Mouse (Mus musculus): ENCODE data around the gene Gdap1l1. TPM values are rescaled to one million over a fixed set of nuclear protein-coding genes. Genes with fewer than 3 reads are reported as not detected.
A peak's percentile ranks its signal among the peaks of the same experiment; 100 is the strongest.
"Not testable (repeated sequence)": the region's sequence is repeated elsewhere in the genome, so short reads cannot be mapped to it uniquely, and the experiment has no call there.

The Gdap1l1 gene
- polyA plus RNA-seq, 1 experiment from 2014 or later = 5.0 TPM

DNA sequence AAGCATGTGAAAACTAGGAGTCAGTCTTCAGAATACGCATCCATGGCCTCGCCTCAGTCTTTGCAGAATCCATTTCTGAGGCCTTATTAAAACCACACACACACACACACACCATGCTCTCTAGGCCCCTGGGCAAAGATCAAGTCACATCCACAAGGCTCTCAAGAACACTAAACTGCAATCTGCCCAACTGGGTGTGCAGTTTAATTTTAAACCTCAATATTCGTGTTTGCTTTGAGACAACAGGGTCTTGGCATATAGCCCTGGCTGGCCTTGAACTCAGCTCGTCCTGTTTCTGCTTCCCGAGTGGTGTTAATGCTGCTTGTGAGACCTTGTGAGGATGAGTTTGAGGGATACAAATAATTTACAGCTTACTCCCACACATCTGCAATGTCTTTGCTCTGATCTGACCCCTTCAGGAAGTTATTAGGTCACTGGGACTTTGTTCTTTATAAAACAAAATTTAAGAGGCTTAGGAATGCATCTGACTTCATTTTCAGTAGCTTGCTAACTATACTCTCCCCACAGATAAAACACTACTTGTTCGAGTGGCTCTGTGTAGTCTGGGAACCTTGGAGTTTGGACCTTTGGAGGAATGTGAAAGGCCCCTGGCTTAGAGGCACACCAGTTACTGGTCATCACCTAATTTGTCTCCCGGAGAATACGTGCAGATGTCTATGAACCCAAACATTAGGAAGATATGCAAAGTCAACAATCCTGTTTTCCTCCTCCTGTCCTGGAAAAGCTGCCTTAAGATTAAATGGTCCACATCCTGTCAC, 34.0 kb upstream of the Gdap1l1 start:
- ATAC-seq = peak; percentile 88
- no peaks in the 10 kb centered on the region for H3K27me3 ChIP-seq (replicated peaks; ENCODE audit: control insufficient read depth, insufficient read depth, low read length)

DNA sequence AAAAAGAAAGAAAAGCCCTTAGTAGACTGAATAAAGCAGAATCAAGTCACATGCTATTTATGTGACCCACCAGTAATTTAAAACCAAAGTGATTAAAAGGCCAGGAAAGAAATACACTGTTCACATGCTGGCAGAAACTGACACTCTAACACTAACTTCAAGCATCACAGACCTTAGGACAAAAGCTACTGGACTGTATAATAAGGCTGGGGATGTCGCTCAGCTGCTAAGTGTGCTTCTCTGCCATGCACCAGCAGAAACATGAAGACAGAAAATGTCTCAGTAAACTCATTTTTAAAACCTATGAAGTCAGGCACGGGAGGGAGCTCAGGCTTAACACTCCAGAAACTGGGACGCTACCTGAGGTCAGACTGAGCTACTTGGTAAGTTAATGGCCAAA, 28.1 kb upstream of the Gdap1l1 start:
- WGBS = 92% methylated on average over 3 of the region's 3 CpGs
- no peak overlapping the region for H3K27ac ChIP-seq (ENCODE audit: low read length)
- no peak overlapping the region for H3K4me3 ChIP-seq (ENCODE audit: low read length)
- no peaks in the 10 kb centered on the region for H3K9me3 ChIP-seq (ENCODE audit: control insufficient read depth, low read length)
- H3K4me2 ChIP-seq (ENCODE audit: low read depth, low read length) = no peak overlapping the region
- H3K27me3 ChIP-seq (replicated peaks; ENCODE audit: control insufficient read depth, insufficient read depth, low read length) = no peaks in the 10 kb centered on the region
- H3K36me3 ChIP-seq (ENCODE audit: control insufficient read depth, insufficient read depth, low read length) = peaks cover 15% of the 10 kb centered on the region
- no peaks in the 10 kb centered on the region for H3K4me1 ChIP-seq (ENCODE audit: control insufficient read depth, insufficient read depth, low read length)
- no peak overlapping the region for H3K9ac ChIP-seq (ENCODE audit: low read depth, low read length)
- ATAC-seq = no peak

More for the DNA sequence above, 34.0 kb upstream of the Gdap1l1 start:
- Histone ChIP-seq H3K9ac (ENCODE audit: low read depth, low read length) (no peak overlapping the region), H3K36me3 (ENCODE audit: control insufficient read depth, insufficient read depth, low read length) (0 out of 2 replicates have a peak, but pooled peaks cover 7% of the 10 kb centered on the region), H3K4me2 (ENCODE audit: low read depth, low read length) (no peak overlapping the region), H3K27ac (ENCODE audit: low read length) (peak overlapping the region; percentile 59), H3K4me1 (ENCODE audit: control insufficient read depth, insufficient read depth, low read length) (peaks cover 3% of the 10 kb centered on the region), H3K9me3 (ENCODE audit: control insufficient read depth, low read length) (no peaks in the 10 kb centered on the region), H3K4me3 (ENCODE audit: low read length) (no peak overlapping the region)
- 55% methylated on average over 8 of the region's 8 CpGs for WGBS

DNA sequence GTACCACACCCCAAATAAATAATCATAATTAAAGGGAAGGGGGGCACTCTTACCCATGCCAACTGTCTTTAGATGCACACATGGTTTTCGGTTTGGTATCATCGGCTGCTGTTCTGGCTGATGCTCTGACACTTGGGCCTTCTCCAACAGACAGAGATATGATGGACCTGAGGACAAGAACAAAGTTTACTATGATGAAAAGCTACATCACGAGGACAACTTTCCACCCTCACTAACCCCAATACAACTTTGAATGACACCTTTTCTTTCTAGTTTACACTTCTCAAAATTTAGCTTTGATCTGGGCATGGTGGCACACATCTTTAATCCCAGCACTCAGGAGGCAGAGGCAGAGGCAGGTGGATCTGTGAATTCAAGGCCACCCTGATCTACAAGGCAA, 26.9 kb upstream of the Gdap1l1 start:
- not testable (repeated sequence) for H3K4me3 ChIP-seq (ENCODE audit: low read length); H3K27me3 ChIP-seq (replicated peaks; ENCODE audit: control insufficient read depth, insufficient read depth, low read length); H3K4me1 ChIP-seq (ENCODE audit: control insufficient read depth, insufficient read depth, low read length); H3K27ac ChIP-seq (ENCODE audit: low read length); H3K4me2 ChIP-seq (ENCODE audit: low read depth, low read length); ATAC-seq; H3K9ac ChIP-seq (ENCODE audit: low read depth, low read length); H3K9me3 ChIP-seq (ENCODE audit: control insufficient read depth, low read length)
- H3K36me3 ChIP-seq (ENCODE audit: control insufficient read depth, insufficient read depth, low read length) = peaks cover 15% of the 10 kb centered on the region
- WGBS = 91% methylated on average over 3 of the region's 3 CpGs

DNA sequence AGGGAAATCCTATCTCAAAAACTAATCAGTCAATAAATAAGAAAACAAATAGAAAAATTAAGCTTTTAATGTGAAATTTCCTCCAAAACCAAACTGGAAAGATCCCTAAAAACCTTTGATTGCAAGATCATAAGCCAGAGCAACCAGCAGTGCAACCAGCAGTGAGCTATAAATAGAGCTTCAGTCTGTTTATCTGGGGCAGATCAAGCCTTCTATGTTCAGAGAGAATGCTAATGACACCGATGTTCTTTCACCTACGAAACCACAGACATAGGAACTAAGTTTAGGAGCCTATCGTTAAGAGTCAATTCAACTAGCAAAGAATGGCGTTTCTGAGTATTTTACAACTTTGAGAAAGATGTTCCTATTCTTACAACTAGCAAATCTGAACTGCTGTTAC, 26.4 kb upstream of the Gdap1l1 start:
- Histone ChIP-seq H3K9me3 (ENCODE audit: control insufficient read depth, low read length) (no peaks in the 10 kb centered on the region), H3K9ac (ENCODE audit: low read depth, low read length) (no peak overlapping the region), H3K4me1 (ENCODE audit: control insufficient read depth, insufficient read depth, low read length) (peaks cover 5% of the 10 kb centered on the region; the same call in 1 of the 2 replicates), H3K4me2 (ENCODE audit: low read depth, low read length) (no peak overlapping the region), H3K4me3 (ENCODE audit: low read length) (no peak overlapping the region), H3K27ac (ENCODE audit: low read length) (no peak overlapping the region), H3K27me3 (replicated peaks; ENCODE audit: control insufficient read depth, insufficient read depth, low read length) (no peaks in the 10 kb centered on the region), H3K36me3 (ENCODE audit: control insufficient read depth, insufficient read depth, low read length) (peaks cover 15% of the 10 kb centered on the region)
- ATAC-seq = no peak
- 81% methylated on average over 4 of the region's 4 CpGs for WGBS

DNA sequence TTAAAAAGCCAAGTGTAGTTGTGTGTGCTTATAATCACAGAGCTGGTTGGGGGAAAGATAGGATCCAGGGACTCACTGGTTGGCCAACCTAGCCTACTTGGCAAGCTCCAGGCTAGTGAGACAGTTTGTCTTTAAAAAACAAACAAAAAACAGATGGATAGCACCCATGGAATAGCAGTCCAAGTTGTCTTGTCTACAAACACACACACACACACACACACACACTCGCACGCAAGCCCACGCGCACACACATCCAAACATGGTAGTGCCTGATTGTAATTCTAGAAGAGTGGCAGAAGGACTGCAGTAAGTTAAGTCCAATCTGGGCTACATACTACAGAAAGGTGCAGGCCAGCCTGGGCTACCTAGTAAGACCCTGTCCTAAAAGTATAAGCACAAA, 25.9 kb upstream of the Gdap1l1 start:
- WGBS = 97% methylated on average over 4 of the region's 4 CpGs
- Histone ChIP-seq H3K4me2 (ENCODE audit: low read depth, low read length) (no peak overlapping the region), H3K27ac (ENCODE audit: low read length) (no peak overlapping the region), H3K36me3 (ENCODE audit: control insufficient read depth, insufficient read depth, low read length) (peaks cover 11% of the 10 kb centered on the region), H3K4me1 (ENCODE audit: control insufficient read depth, insufficient read depth, low read length) (peaks cover 6% of the 10 kb centered on the region), H3K27me3 (replicated peaks; ENCODE audit: control insufficient read depth, insufficient read depth, low read length) (no peaks in the 10 kb centered on the region), H3K4me3 (ENCODE audit: low read length) (no peak overlapping the region), H3K9me3 (ENCODE audit: control insufficient read depth, low read length) (no peaks in the 10 kb centered on the region), H3K9ac (ENCODE audit: low read depth, low read length) (no peak overlapping the region)
- no peak for ATAC-seq

DNA sequence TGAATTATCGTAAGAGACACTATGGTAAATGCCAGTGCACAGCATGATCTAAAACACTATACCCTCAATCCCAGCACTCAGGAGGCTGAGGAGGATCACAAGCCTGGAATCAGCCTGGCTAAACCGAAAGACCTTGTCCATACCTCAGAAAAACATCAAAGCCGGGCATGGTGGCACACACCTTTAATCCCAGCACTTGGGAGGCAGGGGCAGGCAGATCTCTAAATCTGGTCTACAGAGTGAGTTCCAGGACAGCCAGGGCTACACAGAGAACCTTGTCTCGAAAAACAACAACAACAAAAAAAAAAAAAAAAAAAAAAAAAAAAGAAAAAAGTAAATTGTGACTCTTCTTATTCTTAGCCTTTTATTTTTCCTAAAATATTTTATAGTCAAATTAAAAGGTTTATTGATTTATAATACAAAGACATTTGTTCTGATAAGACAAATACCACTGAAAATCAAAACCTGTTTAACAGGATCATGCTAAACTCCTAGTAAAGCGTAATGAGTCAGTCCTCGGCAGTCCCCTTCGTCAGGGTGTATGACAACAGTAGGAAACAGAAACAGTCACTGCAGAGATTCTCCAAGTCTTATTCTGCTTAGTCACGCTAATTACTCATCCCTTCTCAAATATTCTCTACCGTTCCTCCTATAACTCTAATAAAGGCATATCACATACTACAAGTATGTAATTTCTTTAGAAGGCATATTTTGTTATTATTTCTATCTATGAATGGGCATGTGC, 25.3 kb upstream of the Gdap1l1 start:
- 82% methylated on average over 9 of the region's 9 CpGs for WGBS
- no peak overlapping the region for H3K27ac ChIP-seq (ENCODE audit: low read length)
- no peaks in the 10 kb centered on the region for H3K9me3 ChIP-seq (ENCODE audit: control insufficient read depth, low read length)
- no peak overlapping the region for H3K4me3 ChIP-seq (ENCODE audit: low read length)
- no peak overlapping the region for H3K4me2 ChIP-seq (ENCODE audit: low read depth, low read length)
- no peak overlapping the region for H3K9ac ChIP-seq (ENCODE audit: low read depth, low read length)
- ATAC-seq = no peak
- H3K36me3 ChIP-seq (ENCODE audit: control insufficient read depth, insufficient read depth, low read length) = peaks cover 11% of the 10 kb centered on the region
- H3K27me3 ChIP-seq (replicated peaks; ENCODE audit: control insufficient read depth, insufficient read depth, low read length) = no peaks in the 10 kb centered on the region
- peaks cover 12% of the 10 kb centered on the region for H3K4me1 ChIP-seq (ENCODE audit: control insufficient read depth, insufficient read depth, low read length)

DNA sequence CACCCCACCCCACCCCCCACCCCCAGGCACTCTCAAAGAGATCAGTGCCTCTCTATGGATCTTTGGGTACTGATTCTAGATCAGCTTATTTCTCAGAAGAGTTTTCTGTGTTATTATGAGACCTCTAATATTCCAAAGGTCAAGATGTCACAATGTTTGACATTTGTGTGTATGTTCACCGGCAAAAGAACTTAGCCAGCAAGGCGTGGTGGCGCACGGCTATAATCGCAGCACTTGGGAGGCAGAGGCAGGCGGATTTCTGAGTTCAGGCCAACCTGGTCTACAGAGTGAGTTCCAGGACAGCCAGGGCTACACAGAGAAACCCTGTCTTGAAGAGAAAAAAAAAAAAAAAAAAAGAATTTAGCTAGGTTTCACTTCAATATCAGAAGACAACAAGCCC, 21.2 kb upstream of the Gdap1l1 start:
- H3K27ac ChIP-seq (ENCODE audit: low read length) = no peak overlapping the region
- H3K27me3 ChIP-seq (replicated peaks; ENCODE audit: control insufficient read depth, insufficient read depth, low read length) = no peaks in the 10 kb centered on the region
- H3K4me1 ChIP-seq (ENCODE audit: control insufficient read depth, insufficient read depth, low read length) = peaks cover 26% of the 10 kb centered on the region
- no peaks in the 10 kb centered on the region for H3K9me3 ChIP-seq (ENCODE audit: control insufficient read depth, low read length)
- no peak for ATAC-seq
- H3K4me3 ChIP-seq (ENCODE audit: low read length) = no peak overlapping the region
- H3K4me2 ChIP-seq (ENCODE audit: low read depth, low read length) = no peak overlapping the region
- no peak overlapping the region for H3K9ac ChIP-seq (ENCODE audit: low read depth, low read length)
- H3K36me3 ChIP-seq (ENCODE audit: control insufficient read depth, insufficient read depth, low read length) = peaks cover 3% of the 10 kb centered on the region; the same call in 1 of the 2 replicates
- 78% methylated on average over 6 of the region's 6 CpGs for WGBS

DNA sequence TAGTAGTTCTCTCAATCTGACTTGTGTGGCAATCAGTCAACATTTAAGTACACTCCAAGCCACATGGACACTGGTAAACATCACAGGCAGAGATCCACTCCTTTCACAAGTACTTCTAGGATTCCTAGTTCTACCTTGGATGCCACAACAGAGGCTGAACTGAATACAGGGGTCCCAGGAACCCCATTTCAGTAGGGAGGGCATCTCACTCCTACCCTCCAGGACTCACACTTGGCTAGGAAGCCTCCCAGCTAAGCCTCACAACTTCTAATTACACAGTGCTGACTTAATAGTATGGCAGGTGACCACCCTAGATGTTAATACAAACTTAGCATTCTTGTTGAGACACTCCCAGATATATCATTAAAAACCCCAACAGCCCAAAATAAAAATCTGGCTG, 20.4 kb upstream of the Gdap1l1 start:
- ATAC-seq = no peak
- H3K4me1 ChIP-seq (ENCODE audit: control insufficient read depth, insufficient read depth, low read length) = peaks cover 26% of the 10 kb centered on the region
- peak overlapping the region; percentile 92 for H3K4me3 ChIP-seq (ENCODE audit: low read length)
- H3K27me3 ChIP-seq (replicated peaks; ENCODE audit: control insufficient read depth, insufficient read depth, low read length) = no peaks in the 10 kb centered on the region
- H3K9me3 ChIP-seq (ENCODE audit: control insufficient read depth, low read length) = no peaks in the 10 kb centered on the region
- peak overlapping the region; percentile 55 for H3K4me2 ChIP-seq (ENCODE audit: low read depth, low read length)
- H3K27ac ChIP-seq (ENCODE audit: low read length) = no peak overlapping the region
- H3K9ac ChIP-seq (ENCODE audit: low read depth, low read length) = peak overlapping the region; percentile 89; the same call in 1 of the 2 replicates
- H3K36me3 ChIP-seq (ENCODE audit: control insufficient read depth, insufficient read depth, low read length) = peaks cover 3% of the 10 kb centered on the region; the same call in 1 of the 2 replicates

DNA sequence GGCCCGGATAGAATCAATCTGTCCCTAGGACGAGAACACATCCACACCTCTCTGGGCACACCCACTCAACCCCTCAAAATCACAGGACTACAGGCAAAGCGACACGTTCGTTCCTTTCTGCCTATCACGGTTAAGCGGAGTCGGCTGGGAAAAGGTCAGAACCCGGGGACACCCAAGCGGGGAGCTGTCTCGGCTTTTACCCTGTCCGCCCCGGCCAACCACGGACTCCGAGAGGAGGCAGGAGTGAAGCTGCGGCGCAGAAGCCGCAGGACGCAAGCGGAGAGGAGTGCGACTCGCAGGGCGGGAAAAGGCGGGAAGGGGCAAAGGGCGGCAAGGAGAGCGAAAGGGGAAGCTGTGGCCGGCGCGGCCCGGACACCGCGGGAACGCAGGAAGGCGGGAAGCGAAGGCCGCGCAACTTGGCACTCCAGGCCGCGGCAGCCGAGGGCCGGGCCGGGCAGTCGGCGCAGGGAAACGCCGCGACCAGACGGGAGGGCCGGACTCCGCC, 19.4 kb upstream of the Gdap1l1 start:
- Histone ChIP-seq H3K4me1 (ENCODE audit: control insufficient read depth, insufficient read depth, low read length) (peaks cover 32% of the 10 kb centered on the region), H3K27ac (ENCODE audit: low read length) (peak overlapping the region; percentile 84), H3K27me3 (replicated peaks; ENCODE audit: control insufficient read depth, insufficient read depth, low read length) (no peaks in the 10 kb centered on the region), H3K9ac (ENCODE audit: low read depth, low read length) (peak overlapping the region; percentile 89), H3K4me3 (ENCODE audit: low read length) (peak overlapping the region; percentile 92), H3K9me3 (ENCODE audit: control insufficient read depth, low read length) (no peaks in the 10 kb centered on the region), H3K4me2 (ENCODE audit: low read depth, low read length) (peak overlapping the region; percentile 55), H3K36me3 (ENCODE audit: control insufficient read depth, insufficient read depth, low read length) (peaks cover 3% of the 10 kb centered on the region; the same call in 1 of the 2 replicates)
- peak; percentile 75 for ATAC-seq
- under 1% methylated on average over 42 of the region's 50 CpGs for WGBS
